Mouse (Mus musculus) naive thymus-derived CD4-positive, alpha-beta T cell, adult 2 months (primary cell): Measurements from ENCODE around the gene Igfbp3.
A peak's percentile ranks its signal among the peaks of the same experiment; 100 is the strongest.

Experiments
- DNase-seq: peaks from one replicate; pipeline ENCODE4 v3.0.0-alpha.2; 2011; ENCODE audit warnings: low read depth

Igfbp3 gene

GRCm38 (mm10) chr11:7211211-7211610, 2.5 kb downstream of the Igfbp3 start:
- no peak for DNase-seq

GRCm38 (mm10) chr11:7210343-7210742, 3.4 kb downstream of the Igfbp3 start:
- peak; percentile 7 for DNase-seq

GRCm38 (mm10) chr11:7203846-7204245, 9.9 kb downstream of the Igfbp3 start:
- DNase-seq = no peak

GRCm38 (mm10) chr11:7202206-7202605, 11.5 kb downstream of the Igfbp3 start:
- no peak for DNase-seq

GRCm38 (mm10) chr11:7200393-7200783, 13.3 kb downstream of the Igfbp3 start:
- no peak for DNase-seq

- DNase-seq = peak; percentile 36
These were observed 13.9 kb downstream of the Igfbp3 start for GRCm38 (mm10) chr11:7199736-7200392.

- no peak for DNase-seq
These were observed 15.1 kb downstream of the Igfbp3 start for GRCm38 (mm10) chr11:7198481-7199256.

- no peak for DNase-seq
These were observed 15.7 kb downstream of the Igfbp3 start for GRCm38 (mm10) chr11:7198006-7198405.

GRCm38 (mm10) chr11:7197491-7197941, 16.2 kb downstream of the Igfbp3 start, which contains the start of gene Igfbp1:
Gene Igfbp1, plus strand, starts transcription at chr11:7197782.
- no peak for DNase-seq

- no peak for DNase-seq
These were observed 18.4 kb downstream of the Igfbp3 start for GRCm38 (mm10) chr11:7195312-7195685.

- DNase-seq = no peak
These were observed 19.1 kb downstream of the Igfbp3 start for GRCm38 (mm10) chr11:7194432-7195311.

- DNase-seq = no peak
These were observed 20.6 kb downstream of the Igfbp3 start for GRCm38 (mm10) chr11:7193134-7193533.

GRCm38 (mm10) chr11:7192710-7193109, 21.0 kb downstream of the Igfbp3 start:
- DNase-seq = no peak

GRCm38 (mm10) chr11:7188469-7188868, 25.3 kb downstream of the Igfbp3 start, which contains the start of gene Gm11985:
Gene Gm11985, minus strand, starts transcription at chr11:7188569.
- DNase-seq = no peak

GRCm38 (mm10) chr11:7187472-7187871, 26.3 kb downstream of the Igfbp3 start:
- DNase-seq = no peak

- no peak for DNase-seq
These were observed 29.3 kb downstream of the Igfbp3 start for GRCm38 (mm10) chr11:7184420-7184819.

- DNase-seq = no peak
These were observed 31.2 kb downstream of the Igfbp3 start for GRCm38 (mm10) chr11:7182409-7183042.

GRCm38 (mm10) chr11:7179276-7179675, 34.4 kb downstream of the Igfbp3 start:
- no peak for DNase-seq

GRCm38 (mm10) chr11:7178724-7179123, 35.0 kb downstream of the Igfbp3 start:
- DNase-seq = no peak

GRCm38 (mm10) chr11:7173664-7174063, 40.1 kb downstream of the Igfbp3 start:
- no peak for DNase-seq

- no peak for DNase-seq
These were observed 44.1 kb downstream of the Igfbp3 start for GRCm38 (mm10) chr11:7169645-7170044.

- DNase-seq = no peak
These were observed 49.3 kb downstream of the Igfbp3 start for GRCm38 (mm10) chr11:7164416-7164815.
